Mouse (Mus musculus) midbrain, embryonic 15.5 days (tissue): ENCODE results near the gene Bhlhe23. TPM values are rescaled to one million over a fixed set of nuclear protein-coding genes. Genes with fewer than 3 reads are reported as not detected.

Source experiments
- polyA plus RNA-seq: library from polyadenylated mRNA; unstranded; fragments of >200 nt; fragmentation: Nextera tagmentation; extraction: Ambion mirVana; gene quantifications from 2 replicates; pipeline ENCODE4 v1.2.1, GENCODE M21; 2015

Bhlhe23 gene
- polyA plus RNA-seq, 1 experiment from 2014 or later: 14.9 TPM

Other genes with a start within 250 kb of the Bhlhe23 start
- gene Mrgbp, start 195.6 kb downstream of the Bhlhe23 start, polyA plus RNA-seq: 46.4 and 49.1 TPM in 2 replicates
- gene Ogfr, start 187.7 kb downstream of the Bhlhe23 start, polyA plus RNA-seq: 89.2 and 96.7 TPM in 2 replicates
- 36.7 and 37.7 TPM in 2 replicates for gene Col9a3, start 179.1 kb downstream of the Bhlhe23 start, polyA plus RNA-seq
- 0.30 and 0.43 TPM in 2 replicates for gene Tcfl5, start 134.2 kb downstream of the Bhlhe23 start, polyA plus RNA-seq
- 29.0 and 30.1 TPM in 2 replicates for gene Dido1, start 66.9 kb downstream of the Bhlhe23 start, polyA plus RNA-seq
- 56.1 and 60.7 TPM in 2 replicates for gene Gid8, start 66.8 kb downstream of the Bhlhe23 start, polyA plus RNA-seq
- 0.17 and 0.26 TPM in 2 replicates for gene Slc17a9, start 51.6 kb downstream of the Bhlhe23 start, polyA plus RNA-seq
- 52.0 and 52.2 TPM in 2 replicates for gene Ythdf1, start 144.0 kb upstream of the Bhlhe23 start, polyA plus RNA-seq
- 0.10 and 0.31 TPM in 2 replicates for gene Birc7, start 152.1 kb upstream of the Bhlhe23 start, polyA plus RNA-seq
- gene Nkain4, start 177.8 kb upstream of the Bhlhe23 start, polyA plus RNA-seq: 77.0 and 94.1 TPM in 2 replicates
- 125 and 126 TPM in 2 replicates for gene Arfgap1, start 190.3 kb upstream of the Bhlhe23 start, polyA plus RNA-seq
- gene Col20a1, start 209.6 kb upstream of the Bhlhe23 start, polyA plus RNA-seq: 0.11 and 0.22 TPM in 2 replicates